Mouse (Mus musculus) heart, postnatal 0 days (tissue): ENCODE measurements at regions not wholly inside any gene's neighbourhood (a gene's known extent, or its start where the extent isn't known, plus 50 kb on each side); places are given as distances from the start of the nearest gene placed in this dataset.

ENCODE experiments used
- CTCF ChIP-seq: IDR thresholded peaks from 2 replicates; pipeline ENCODE4 v1.5.1; 2016; ENCODE audit warnings: antibody characterized with exemption, control low read depth, low read depth
- EP300 ChIP-seq: IDR thresholded peaks from 2 replicates; pipeline ENCODE4 v1.6.1; 2016; ENCODE audit warnings: antibody characterized with exemption, low read depth

GRCm38 (mm10) chr1:36001319-36001718 is 66.9 kb upstream of the Hs6st1 start:
- TF ChIP-seq CTCF (no peak), EP300 (no peak)
